Mouse (Mus musculus): ENCODE measurements around the gene Man1c1.

Gene Man1c1

DNA sequence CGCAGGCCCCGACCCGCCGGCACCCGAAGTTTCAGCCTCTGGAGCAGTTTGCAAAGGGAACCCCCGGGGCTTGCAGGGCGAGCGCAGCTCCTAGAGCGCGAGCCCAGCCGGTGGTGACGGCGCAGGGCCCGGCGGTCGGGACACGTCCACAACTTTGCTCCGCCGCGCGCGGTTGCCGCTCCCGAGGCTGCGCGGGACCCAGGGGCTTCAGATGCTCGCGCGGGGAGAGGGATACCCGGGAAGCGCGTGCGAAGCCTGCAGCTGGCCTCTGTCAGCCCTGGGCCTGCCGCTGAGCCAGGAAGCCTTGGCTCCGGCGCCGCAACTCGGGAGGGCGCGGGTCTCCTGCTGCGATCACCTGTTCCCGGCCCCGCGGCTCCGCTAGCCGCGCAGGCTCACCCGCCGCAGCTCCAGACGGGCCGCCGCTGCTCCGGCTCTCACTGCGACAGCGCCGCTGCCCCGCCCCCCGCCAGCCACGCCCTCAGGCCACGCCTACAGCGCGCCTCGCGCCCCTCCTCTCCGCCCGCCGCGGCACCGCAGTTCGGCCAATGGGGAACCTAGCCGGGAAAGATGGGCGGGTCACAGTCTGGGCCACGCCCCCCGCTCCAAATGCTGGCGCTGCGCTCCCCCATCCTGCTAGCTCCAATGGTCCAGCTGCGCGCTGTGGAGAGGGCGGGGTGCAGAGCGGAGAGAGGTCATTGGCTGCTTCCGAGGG is at the start of gene Man1c1:
TSS of gene Man1c1 (minus strand) at position 456 of the 712 bp plus-strand sequence.
- DNase-seq, result peak; percentile 99

DNA sequence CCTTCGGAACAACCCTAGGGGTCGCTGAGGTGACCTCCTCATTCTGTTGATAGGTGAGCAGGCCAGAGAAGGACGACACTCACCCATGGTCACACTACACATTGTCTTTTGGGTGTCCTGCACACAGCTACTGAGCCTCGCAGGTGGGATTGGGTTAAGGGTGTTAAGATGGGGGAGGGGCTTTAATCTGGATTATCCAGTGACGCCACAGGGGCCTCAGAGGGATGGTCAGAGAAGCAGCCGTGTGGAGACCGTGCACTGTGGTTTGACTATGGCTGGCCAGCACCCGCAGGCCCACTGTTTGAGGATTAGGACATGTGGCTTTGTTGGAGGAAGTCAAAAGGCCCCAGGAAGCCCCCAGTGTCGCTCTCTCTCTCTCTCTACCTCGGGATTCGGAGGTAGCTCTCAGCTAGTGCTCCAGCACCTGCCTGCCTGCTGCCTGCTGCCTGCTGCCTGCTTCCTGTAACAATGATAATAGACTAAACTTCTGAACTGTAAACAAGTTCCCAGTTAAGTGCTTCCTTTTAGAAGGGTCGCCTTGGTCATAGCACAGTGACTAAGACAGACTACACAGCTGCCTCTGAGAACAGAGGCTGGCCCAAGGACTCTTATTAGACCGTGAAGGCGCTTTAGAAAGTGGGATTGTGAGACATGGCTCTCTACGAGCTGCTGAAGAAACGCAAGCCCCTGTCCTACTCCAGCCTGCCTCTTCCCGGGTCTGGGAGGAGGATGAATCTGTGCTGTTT is 49.6 kb upstream of the Man1c1 start:
- DNase-seq, result peak; percentile 67

DNA sequence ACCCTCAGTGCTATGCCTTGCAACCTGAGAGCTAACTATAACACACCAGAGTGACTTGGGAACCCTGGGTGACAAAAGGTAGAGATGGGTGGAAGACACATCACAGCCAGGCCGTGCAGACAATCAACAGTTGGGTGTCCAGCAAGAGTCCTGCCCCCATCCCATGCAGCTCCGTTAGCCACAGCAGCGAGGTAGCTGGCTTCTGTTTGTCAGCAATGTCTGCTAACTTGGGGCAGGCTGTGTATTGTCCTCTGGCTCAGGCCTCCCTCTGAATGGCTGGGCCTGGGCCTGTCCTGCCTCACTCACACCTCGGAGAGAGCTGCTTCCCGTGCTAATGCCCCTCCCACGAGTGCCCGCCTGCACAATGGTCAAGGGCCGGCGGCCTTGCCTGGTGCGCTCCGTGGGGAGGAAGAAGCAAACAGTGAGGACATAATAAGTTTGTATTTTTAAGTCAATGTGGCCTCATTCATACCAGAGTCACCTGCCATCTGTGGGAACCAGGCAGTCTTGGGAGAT is 48.9 kb upstream of the Man1c1 start:
- DNase-seq, result no peak

DNA sequence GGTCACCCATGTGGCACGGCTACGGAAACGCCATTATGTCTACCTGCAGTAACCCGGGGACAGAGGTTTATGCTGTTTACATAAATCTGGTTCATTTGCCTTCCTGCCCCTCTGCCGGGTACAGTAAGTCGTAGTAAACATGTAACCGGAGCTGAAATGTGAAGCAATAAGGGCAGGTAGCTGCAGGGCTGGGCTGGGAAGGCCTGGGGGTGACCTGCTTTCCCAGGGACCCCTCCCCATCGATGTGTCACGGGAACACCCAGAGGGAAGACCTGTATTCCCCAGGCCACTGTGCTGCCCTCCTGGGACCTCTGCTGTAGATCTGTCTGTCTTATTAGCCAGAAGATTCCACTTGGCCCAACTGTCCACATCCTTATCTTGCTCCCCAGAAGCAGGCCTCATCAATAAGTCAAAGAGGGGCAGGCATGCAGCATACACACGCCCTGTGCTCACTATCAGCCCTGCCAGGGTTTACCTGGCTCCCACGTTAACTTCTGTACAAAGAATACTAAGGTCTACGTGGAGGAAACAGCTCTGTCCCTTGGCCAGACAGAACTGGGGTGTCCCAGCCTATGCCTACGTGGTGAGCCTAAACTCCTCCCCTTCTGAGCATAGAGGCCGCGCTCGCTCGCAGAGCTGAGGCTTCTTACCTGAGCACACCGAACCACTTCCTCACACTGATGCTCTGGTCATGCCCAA is 47.7 kb upstream of the Man1c1 start:
- peak; percentile 28 for DNase-seq

DNA sequence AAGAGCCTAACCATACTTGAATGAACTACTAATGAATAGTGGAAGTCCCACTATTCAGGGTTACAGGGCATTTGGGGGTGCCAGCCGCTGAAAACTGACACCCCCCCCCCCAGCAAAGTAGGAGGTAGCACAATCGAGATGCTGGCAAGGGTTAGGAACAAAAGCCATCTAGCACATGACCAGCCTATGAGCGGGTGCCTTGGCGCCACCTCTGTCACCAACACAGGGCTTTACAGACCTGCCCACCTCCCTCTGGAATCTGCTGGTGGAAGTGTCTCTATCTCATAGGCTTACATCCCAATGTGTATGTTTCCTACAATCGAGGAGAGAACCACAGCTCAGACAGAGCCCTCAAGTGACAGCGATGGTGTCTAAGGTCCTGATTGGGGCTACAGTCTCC is 46.7 kb upstream of the Man1c1 start:
- no peak for DNase-seq

DNA sequence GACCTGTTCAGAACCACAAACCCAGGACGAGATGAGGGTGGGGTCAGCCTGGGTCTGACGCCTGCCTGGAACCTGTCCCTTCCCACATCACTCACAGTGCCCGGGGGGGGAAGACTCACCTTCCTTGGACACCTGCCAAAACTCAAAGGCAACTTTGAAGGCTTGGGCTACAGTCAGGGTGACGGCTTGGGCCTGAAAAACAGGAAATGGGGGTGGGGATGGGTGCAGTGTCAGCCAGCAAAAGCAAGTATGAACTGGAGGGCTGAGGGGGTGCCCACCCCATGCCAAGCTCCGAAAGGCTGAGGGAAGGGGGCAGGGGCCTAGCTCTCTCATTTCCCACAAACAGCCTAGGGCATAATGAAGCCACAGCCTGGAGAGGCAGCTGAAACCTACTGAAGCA is 46.2 kb upstream of the Man1c1 start:
- DNase-seq, result peak; percentile 83

DNA sequence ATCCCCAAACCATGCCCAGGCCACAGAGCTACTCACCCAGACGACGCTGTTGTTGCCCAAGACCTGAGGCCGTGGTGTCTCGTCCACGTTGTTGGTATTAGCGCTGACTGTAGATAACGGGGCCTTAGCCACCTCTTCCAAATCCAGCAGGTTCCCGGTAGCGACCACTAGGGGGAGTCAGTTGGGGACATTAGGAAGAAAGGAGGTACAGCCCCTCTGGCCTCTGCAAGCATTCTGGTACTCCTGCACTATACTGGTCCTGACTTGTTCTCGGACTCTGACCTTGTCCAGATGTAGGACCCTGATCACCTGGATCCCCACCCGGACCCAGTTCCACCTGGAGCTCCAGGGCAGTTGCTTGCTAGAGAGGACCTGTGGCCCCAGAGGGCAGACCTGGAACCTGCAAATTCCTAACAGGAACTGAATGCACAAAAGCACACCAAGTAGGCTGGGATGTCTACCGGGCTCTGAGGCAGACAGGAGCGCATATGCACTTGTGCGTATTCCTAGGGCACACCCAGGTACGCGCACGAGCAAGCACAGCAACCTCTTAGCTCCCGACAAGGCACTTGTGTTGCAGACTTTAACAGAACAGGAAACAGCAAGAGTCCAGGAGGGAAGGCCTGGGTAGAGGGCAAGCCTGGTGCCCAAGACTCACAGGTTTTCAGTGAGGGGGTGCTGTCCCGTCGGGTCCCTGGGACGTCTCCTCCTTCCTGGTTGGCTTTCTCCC is 45.4 kb upstream of the Man1c1 start:
- peak; percentile 65 for DNase-seq

DNA sequence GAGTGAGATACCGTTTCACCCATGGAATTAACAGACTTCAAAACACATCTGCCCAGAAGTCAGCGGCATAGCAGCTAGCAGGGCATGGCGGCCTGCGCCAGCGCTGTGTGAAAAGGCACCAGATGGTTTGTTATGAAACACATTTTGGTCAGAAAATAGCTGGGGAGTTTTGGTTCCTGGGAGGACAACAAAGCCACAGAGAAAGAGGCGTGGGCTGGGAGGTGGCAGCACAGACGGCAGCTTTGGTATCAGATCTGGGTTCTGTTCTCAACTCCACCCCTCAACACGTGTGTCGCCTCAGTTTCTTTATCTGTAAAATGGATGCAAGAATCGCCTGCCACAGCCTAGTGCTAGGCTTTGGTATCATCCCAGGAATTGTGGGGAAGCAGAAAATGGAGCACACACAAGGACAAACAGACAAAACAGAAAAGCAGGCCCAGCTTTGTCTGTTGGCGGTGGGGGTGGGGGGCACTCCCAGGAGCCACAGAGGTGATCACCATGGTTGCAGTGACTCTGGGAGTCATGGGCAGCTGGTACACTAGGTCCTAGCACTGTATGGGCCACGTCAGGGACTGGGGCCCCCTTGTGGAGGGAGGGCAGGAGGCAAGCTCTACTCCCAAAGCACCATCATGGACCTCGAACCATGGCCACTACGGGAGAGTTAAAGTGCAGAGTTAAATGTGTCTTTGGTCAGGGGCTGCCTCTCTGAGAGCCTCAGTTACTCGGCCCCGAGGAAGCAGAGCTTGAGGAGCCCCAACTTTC is 42.0 kb upstream of the Man1c1 start:
- DNase-seq, result peak; percentile 24

DNA sequence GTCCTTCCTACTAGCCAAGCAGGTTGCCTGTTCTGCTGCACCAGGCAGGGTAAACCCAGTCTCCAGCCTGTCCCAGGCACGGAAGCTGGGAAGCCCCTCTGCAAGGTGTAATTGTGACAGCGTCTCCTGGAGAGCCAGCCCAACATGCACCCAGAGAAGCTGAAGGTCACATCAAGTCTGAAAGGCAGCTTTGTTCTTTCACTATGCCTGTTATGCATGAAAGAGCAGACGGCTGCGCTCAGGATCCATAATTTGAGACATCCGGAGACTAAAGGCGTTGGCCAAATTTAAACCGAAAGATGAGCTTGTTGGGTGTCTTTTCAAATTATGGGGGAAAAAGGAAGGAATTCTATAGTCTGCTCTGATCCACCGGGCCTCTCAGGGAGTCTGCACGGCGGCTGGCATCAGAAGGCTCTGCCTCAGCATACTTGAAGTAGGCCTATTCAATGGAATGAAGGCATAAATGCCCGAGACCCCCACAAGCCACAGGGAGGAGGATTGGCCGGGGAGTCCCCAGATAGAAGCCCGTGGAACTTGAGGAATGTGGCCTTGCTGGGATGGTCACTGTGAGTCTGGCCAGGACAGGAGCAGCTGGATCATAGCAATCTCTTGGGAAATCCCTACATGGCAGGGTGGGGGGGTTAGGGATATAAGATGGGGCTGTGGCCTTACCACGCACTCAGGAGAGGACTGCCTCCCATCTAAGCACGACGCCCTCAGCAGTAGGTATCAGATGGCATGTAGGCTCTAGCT is 40.0 kb upstream of the Man1c1 start:
- DNase-seq, result no peak

DNA sequence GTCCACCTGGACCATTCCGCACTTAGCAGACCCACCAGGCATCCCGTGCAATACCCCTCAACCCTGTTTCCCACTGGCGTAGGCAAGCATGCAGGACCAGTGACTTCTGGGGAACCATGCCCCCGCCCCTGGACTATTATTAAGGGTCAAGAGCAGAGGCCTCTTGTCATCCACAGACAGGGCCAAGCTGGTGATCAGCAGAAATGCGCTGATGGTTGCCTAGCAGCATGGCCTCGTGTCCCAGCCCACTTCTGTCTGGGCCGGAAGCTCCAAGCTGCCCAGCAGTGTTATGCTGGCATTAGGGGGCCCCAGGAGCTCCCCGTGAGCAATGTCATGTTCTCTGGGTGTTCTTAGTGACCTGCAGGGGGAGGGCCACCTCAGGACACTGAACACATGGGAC is 37.9 kb upstream of the Man1c1 start:
- DNase-seq, result no peak

DNA sequence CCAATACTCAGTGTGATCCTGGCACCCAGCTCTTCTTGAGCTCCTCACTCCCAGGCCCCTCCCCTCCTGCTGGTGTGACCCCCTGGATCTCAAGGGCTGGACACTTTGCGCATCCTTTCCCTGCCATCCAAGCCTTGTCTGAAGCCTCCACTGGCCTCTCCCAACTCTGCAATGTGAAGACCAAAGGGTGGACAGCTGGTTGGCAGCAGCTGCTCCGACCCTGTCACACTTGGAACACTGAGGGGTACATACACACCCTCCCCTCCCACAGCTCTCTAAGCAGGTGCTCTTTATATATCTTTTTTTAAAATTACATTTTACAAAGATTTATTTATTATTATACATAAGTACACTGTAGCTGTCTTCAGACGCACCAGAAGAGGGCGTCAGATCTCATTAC is 36.1 kb upstream of the Man1c1 start:
- DNase-seq, result no peak

DNA sequence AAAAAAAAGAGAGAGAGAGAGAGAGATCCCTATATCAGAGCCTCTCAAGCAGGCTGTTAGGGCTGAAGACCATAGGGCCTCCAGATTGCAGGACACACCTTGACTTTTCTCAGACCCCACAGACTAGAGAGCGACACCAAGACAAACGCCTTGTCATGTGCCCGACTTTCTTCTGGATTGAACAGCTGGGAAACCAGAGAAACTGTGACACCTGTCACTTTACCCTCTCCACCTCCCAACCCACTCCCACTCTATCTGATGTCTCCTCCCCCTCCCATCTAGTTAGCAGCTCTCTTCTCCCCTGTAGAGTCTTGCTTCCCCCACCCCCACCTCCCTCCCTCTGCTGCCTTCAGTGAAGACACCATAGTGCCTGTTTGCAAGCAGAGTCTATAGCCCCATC is 35.4 kb upstream of the Man1c1 start:
- DNase-seq, result no peak

DNA sequence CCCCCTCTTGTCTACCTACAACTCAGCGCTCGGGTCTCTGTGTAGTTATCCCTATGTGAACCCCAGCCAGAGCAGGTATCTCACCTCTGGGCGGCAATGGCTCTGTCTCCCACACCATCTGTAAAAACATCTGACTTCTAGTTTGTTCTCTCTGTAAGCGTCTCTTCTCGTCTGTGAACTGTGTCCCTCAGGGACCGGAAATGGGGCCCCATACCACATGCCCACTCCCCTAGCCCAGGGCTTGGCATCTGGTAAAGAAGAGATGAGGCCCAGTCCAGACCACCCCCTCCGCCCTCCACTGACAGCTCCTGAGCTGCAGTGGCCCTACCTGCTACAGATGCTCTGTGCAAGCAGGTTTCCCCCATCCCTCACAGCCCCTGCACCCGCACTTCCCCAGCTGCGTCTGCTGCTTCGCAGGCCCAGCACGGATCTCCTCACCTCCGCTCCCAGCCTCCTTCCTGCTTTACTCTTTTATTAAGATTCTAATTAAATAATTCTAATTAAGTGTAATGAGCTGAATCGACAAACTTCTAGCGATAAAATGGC is 33.3 kb upstream of the Man1c1 start:
- DNase-seq, result peak; percentile 54

DNA sequence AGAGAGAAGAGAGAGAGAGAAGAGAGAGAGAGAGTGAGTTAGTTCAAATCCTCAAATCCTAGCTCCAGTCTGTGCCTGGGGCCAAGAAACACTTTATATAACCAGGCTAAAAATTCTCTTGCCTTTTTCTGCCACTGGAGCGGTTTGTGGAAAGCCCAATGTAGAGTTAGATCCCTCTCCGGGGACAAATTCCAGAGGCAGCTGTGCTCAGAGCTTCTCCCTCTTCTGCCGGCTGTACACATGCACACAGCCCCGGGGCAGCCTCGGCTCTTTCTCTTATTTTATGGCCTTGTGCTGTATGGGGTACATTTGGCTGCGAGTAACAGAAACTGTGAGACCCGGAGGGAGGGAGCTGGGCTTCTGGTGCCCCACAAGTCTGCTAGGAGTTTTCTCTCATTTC is 32.1 kb upstream of the Man1c1 start:
- no peak for DNase-seq

DNA sequence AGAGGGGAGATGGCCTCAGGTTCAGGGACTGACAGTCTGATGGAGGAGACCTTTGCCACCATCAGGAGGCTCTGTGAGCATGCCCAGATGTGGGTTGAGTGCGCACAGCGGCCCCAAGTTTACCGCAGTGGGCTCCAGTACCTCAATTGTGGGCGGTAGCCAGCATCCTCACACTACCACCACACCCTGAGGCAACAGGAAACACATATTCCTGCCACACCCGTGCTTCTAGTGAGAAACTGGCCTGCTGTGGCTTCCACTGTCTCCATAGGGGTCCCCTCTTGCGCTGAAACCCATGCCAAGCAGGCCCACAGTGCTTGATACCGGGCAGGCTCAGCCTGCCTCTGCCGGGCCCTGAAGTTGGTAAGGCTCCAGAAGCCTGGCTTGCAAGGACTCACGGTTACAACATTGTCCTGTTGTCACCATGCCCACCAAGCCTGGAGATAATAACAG is 30.6 kb upstream of the Man1c1 start:
- DNase-seq, result peak; percentile 55

DNA sequence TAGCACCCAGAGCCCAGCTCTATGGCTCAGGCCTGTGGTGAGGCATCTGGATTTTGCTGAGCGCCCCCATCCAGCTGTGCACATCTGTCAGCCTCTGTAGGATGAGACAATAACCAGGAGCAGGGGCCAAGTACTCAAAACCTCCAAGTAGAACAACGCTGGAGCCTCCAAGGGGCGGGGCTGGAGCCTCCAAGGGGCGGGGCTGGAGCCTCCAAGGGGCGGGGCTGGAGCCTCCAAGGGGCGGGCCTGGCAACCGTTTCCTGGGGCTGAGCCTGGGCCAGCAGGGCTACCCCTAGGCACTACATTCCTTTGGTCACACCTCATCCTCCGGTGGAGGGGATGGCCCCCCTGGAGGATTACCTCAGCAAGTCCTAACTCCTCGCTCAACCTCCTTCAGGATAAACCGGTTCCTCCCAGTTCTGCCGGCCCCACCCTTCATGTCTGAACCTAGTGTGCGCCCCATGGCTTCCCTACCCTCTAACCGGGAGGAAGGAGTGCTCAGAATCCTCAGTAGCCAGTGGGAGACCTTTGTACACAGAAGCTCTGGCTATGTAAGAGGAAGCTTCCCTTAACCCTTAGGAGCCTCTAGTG is 30.0 kb upstream of the Man1c1 start:
- DNase-seq, result peak; percentile 41

DNA sequence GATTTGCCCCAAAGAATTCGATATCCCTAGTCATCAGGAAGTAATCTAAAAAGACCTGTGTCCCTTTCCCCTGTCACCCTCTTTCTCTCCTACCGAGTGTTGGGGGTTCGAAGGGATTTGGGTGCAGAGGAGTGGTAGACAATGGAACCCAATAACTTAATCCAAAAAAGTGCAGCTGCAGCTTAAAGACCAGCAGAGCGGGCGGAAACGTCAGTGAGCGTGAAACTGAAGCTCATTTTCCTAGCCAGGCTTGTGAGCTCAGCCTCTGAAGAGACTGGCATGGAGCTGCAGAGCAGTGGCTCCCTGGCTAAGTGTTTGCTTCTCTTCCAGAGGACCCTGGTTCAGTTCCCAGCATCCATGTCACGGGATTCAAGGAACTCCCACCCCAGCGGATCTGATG is 29.3 kb upstream of the Man1c1 start:
- DNase-seq, result no peak

DNA sequence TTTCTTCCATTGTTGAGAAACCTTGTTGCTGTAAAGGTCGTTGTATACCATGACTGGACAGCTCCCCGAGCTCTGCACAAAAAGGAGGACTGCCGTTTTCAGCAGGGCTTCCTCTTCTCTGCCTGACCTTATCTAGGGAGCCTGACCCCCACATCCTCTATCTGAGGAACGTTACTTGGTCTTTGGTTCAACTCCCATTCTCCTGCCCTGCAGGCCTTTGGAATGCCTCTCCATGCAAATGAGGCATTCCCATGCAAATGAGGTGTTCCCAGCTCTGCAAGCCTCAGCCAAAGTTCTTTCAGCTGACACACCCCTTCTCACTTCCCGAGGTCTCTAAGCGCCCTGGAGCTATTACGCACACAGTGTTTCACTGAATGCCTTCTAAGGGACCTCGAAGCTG is 26.0 kb upstream of the Man1c1 start:
- DNase-seq, result no peak

DNA sequence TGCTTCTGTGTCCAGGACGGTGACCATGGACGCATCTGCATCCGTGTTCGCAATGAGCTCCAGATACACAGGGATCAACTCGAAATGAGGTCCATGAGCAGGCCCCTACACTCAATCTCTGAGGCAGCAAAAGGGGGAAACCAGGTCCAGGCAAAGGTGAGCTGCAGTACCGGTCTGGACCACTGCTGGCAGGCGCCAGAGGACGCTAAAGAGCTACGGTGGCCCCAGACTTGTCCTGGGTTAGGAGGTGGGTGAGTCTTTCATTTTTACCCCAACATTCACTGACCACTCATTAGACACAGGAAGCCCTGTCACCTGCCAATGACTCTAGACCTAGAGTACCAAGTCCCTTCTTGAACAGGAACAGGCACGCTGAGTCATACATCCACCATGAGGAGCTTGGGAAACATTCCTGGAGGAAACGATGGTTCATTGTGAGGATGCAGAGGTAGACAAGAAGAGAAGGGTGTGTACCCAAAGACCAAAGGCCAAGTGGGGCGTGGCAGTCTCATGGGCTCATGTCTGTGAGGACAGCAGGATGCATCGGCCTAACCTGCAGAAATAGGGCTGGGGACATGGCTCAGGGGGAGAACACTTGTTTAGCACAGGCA is 21.8 kb upstream of the Man1c1 start:
- no peak for DNase-seq

DNA sequence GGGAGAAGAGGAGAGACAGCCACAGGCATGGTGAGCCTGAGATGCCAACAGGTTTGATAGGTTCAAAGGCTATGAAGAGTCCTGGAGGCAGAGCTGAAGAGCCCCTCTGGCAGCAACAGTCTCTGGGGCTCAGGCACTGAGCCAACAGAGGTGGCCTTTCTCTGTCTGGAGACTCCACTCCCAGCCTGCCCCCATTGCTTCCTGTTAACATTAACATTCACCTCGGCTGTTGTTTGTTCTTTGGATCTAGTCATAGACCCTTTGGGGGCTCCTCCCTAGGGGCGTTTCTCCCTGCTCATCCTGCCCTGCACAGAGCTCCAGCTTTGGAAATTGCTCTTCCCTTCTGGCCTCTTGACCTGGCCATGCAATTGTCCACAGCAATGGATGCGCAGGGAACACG is 20.9 kb upstream of the Man1c1 start:
- no peak for DNase-seq

Data from thymus, postnatal 14 days (tissue).